Mouse (Mus musculus): ENCODE results near the gene Fam78a. TPM values are rescaled to one million over a fixed set of nuclear protein-coding genes. Genes with fewer than 3 reads are reported as not detected.

Gene Fam78a
- total RNA-seq, 2 experiments from 2014 or later = 0.99 to 2.1 TPM

DNA sequence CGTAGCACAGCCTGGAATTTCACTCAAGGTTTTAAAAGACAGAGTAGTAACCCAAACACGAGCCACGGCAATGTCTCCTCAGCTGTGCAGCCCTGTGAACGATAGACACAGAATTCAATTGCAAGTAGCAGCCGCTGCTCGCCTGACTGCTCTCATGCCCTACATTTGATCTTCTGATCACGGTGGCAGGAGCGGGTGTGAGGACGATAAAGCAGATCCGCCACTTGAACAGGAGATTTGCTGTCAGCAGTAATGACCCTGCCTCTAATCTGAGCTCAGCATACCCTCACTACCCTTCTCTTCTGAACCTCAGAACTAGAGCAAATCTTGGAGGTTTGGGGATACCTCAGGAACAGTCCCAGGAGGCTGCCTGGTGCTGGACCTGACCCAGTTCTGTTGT, 38.6 kb downstream of the Fam78a start:
- DNase-seq (ENCODE audit: low spot score in 2 of 2) = no peak

- no peak for DNase-seq (ENCODE audit: low spot score in 2 of 2)
These were observed 39.3 kb downstream of the Fam78a start for GRCm38 (mm10) chr2:32045375-32045774.

- no peak for DNase-seq (ENCODE audit: low spot score in 2 of 2)
These were observed 40.8 kb downstream of the Fam78a start for GRCm38 (mm10) chr2:32043836-32044235.

DNA sequence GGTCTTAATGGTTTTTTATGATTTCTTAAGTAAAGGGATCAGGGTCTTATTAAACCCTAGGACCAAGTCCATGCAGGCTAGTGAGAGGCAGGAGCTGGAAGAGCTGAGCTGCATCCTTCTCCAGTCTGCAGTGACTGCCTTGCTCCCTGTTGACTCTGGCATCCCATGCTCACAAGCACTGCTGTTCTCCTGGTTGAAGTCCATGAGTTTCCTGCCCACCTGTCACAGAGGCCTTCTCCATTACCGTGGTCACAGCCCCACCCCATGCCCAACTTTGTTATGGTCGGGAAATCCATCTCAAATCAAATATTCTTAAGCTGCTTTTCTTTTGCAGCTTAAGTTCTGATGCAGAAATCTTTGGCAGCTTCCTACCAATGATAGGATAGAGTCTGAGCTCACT, 43.6 kb downstream of the Fam78a start:
- DNase-seq (ENCODE audit: low spot score in 2 of 2) = no peak

GRCm38 (mm10) chr2:32040646-32041045, 44.0 kb downstream of the Fam78a start:
- DNase-seq (ENCODE audit: low spot score in 2 of 2) = peak in 1 of 2 experiments; percentile 12

GRCm38 (mm10) chr2:32038661-32039081, 46.0 kb downstream of the Fam78a start:
- DNase-seq (ENCODE audit: low spot score in 2 of 2) = no peak

DNA sequence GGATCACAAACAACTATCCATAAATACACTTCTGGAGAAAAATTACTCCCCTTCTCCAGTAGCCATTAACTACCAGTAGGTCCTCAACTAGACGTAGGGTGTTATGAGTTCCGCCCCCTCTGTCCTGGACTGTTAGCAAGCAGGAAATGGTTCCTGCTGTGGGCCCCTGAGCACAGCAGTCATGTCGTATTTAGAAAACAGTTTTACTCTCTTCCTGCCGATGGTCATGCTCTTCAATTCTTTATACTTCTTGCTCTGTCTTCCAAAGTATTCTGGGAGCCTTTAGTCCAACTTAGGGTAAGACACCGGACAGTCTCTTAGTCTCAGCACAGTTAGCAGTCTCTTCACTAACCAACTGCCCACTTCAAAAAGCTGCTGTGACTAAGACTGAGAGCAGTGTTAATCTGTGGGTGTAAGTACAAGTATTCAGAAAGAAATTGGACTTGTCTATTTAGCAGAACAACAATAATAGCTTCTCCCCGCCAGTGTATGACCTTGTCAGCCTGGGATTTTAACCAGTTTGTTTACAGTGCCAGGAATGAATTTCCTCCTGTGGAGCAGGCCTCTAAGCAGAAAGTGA, 47.3 kb downstream of the Fam78a start:
- no peak for DNase-seq (ENCODE audit: low spot score in 2 of 2)

DNA sequence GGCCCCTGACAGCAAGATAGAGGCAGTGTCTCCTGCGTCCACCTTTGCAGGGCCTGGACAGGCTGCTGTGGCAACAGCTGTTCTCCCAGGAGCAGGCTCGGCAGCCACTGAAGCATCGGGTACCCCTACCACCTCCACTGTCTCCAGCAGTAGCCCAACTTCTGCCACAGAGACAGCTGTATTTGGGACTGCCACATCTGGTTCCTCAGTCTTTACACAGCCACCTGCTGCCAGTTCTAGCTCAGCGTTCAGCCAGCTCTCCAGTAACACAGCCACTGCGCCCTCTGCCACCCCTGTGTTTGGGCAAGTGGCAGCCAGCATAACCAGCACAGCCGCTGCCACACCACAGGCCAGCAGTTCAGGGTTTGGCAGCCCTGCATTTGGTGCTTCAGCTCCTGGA, 50.5 kb downstream of the Fam78a start:
- DNase-seq (ENCODE audit: low spot score in 2 of 2) = no peak

DNA sequence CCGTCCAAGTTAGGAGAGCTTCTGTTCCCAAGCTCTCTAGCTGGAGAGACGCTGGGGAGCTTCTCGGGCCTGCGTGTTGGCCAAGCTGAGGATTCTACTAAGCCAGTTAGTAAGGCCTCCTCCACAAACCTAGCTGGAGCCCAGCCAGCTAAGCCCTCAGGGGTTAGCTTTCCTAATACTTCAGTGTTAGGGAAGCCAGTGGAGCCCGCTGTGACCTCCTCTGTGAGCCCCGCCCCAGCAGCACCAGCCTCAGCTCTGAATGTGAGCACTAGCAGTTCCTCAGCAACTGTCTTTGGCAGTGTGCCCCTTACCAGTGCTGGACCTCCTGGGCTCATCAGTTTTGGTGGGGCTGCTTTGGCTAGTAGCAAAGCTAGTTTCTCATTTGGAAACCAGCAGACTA, 51.2 kb downstream of the Fam78a start:
- peak in 1 of 2 experiments; percentile 52 for DNase-seq (ENCODE audit: low spot score in 2 of 2)

DNA sequence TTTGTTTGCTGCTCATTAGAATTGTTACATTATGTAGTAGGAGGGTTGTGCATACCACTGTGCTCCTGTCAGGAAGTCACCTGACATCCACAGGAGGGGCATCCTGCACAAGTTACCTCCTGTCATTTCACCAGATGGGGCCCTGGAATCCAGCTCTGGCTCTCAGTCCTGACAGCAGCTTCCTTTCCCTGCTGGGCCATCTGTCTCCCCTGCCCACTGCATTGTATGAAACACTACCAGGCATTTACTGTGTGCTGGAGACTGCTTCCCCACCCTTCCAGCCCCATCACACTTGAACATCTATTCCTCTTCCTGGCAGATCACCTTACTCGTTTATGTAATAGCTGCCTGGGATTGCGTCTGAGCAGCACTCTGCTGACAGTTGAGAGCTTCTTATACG, 55.0 kb downstream of the Fam78a start:
- no peak for DNase-seq (ENCODE audit: low spot score in 2 of 2)

DNA sequence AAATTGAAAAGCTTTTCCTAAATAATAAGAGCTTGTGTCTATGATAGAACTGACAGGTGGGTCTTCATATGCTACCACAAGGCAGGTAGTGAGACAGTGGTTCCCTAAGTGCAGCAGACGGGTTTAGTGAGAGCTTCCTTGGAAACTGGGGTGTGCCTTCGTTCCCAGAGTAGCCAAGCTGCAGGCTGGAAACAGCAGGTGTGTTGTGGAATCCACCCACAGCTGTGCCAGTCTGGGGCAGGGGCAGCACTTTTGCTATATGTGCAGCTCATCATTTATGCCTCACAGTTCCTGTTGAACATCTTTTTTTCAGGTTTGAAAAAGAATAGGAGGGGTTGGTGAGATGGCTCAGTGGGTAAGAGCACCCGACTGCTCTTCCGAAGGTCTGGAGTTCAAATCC, 60.3 kb downstream of the Fam78a start:
- DNase-seq (ENCODE audit: low spot score in 2 of 2) = no peak

GRCm38 (mm10) chr2:32020229-32020628, 64.4 kb downstream of the Fam78a start:
- no peak for DNase-seq (ENCODE audit: low spot score in 2 of 2)

- DNase-seq (ENCODE audit: low spot score in 2 of 2) = no peak
These were observed 65.0 kb downstream of the Fam78a start for GRCm38 (mm10) chr2:32019704-32020103.

DNA sequence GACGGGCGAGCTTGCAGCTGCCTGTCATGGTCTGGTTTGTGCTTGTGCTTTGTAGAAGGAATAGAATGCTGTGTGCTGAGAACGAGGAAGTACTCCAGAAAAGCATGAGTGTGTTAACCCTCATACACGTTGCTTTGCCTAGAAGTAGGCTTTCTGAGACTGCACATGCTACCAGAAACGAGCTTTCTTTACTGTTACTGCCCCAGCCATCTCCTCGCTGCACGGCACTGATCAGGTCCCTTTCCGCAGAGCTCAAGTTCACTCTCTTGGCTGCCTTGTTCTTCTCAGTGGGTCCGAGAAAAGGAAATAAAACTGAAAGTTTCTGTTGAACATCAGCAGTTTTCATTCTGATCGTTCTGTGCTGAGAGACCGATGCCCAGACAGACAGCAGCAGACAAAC, 75.9 kb downstream of the Fam78a start:
- no peak for DNase-seq (ENCODE audit: low spot score in 2 of 2)

- DNase-seq (ENCODE audit: low spot score in 2 of 2) = no peak
These were observed 76.3 kb downstream of the Fam78a start for GRCm38 (mm10) chr2:32008311-32008710.

Small RNAs within 50 kb of the gene (microRNA-seq; reads per million reads assigned to microRNA genes)
- 1.8 to 2.8 reads per million in 2 experiments for gene Mir7674 (ENCODE audit: borderline number of aligned reads in 2 of 2)

Other genes starting within 250 kb of the Fam78a start
- under 1 TPM in 1 of 2 experiments, not detected in 1; 0.06 TPM for gene Fibcd1, start 238.9 kb downstream of the Fam78a start, total RNA-seq (2021)
- 10 to 100 TPM; 14.3 to 15.4 TPM for gene Lamc3, start 197.6 kb downstream of the Fam78a start, total RNA-seq (2021)
- gene Aif1l, start 134.7 kb downstream of the Fam78a start, total RNA-seq (2021) = 10 to 100 TPM; 35.4 to 60.9 TPM
- 10 to 100 TPM; 43.0 to 62.5 TPM for gene Nup214, start 110.4 kb downstream of the Fam78a start, total RNA-seq (2021)
- 1 to 10 TPM; 5.4 to 6.6 TPM for gene Plpp7, start 10.7 kb upstream of the Fam78a start, total RNA-seq (2021)
- gene Prrc2b, start 66.2 kb upstream of the Fam78a start, total RNA-seq (2021) = 100 to 1,000 TPM in 1 of 2 experiments, 10 to 100 TPM in 1; 94.4 to 102 TPM
- 10 to 100 TPM; 33.5 to 38.7 TPM for gene Pomt1, start 151.7 kb upstream of the Fam78a start, total RNA-seq (2021)
- 100 to 1,000 TPM; 125 to 144 TPM for gene Uck1, start 175.3 kb upstream of the Fam78a start, total RNA-seq (2021)
- 10 to 100 TPM; 70.5 to 75.4 TPM for gene Golga2, start 202.5 kb upstream of the Fam78a start, total RNA-seq (2021)
- gene Swi5, start 203.2 kb upstream of the Fam78a start, total RNA-seq (2021) = 100 to 1,000 TPM; 291 to 303 TPM